Comparison of ENCODE assay signal across 8 mouse cellular contexts in genomic region chr7:35025409-35026275, GRCm38 (mm10). TPM values are rescaled to one million over a fixed set of nuclear protein-coding genes. Genes with fewer than 3 reads are reported as not detected.
A peak's percentile ranks its signal among the peaks of the same experiment; 100 is the strongest.
DNase-seq lines count a peak whose midpoint lies in the region; ATAC-seq and TF ChIP-seq lines count a peak whose summit lies in the region.

No protein-coding gene starts in this region.

- H3K9ac ChIP-seq in embryonic facial prominence, embryonic 14.5 days (ENCODE audit: low read depth, low read length), result no peak overlapping the region
- no peak overlapping the region for H3K9ac ChIP-seq in liver, embryonic 11.5 days (ENCODE audit: low read depth, low read length)

- WGBS in embryonic facial prominence, embryonic 14.5 days, result 45% methylated on average over 5 of the region's 5 CpGs
- WGBS in heart, embryonic 10.5 days, result 50% methylated on average over 5 of the region's 5 CpGs
- 55% methylated on average over 5 of the region's 5 CpGs for WGBS in liver, embryonic 11.5 days

- TF ChIP-seq POLR2A in myocyte (IDR thresholded peaks at IDR 0.05; ENCODE audit: insufficient read length, low read depth), result peak; percentile 10

- H3K79me2 ChIP-seq in C2C12 (ENCODE audit: control insufficient read depth, insufficient read depth) (no peaks in the 10 kb centered on the region), myocyte (ENCODE audit: control insufficient read depth, insufficient read depth) (no peaks in the 10 kb centered on the region)

- H3K4me3 ChIP-seq in C2C12 (ENCODE audit: insufficient read depth, poor library complexity, severe bottlenecking), result no peak overlapping the region
- H3K4me3 ChIP-seq in embryonic facial prominence, embryonic 14.5 days (ENCODE audit: low read depth, low read length), result no peak overlapping the region
- no peak overlapping the region for H3K4me3 ChIP-seq in heart, embryonic 10.5 days
- no peak overlapping the region for H3K4me3 ChIP-seq in liver, embryonic 11.5 days (ENCODE audit: low read depth, low read length)
- H3K4me3 ChIP-seq in myocyte, result no peak overlapping the region

- ATAC-seq in embryonic facial prominence, embryonic 14.5 days (ENCODE audit: low read depth), result peak; percentile 61; the same call in 1 of the 2 replicates
- peak; percentile 47 for ATAC-seq in liver, embryonic 11.5 days (replicated peaks; ENCODE audit: low FRiP score)

- no peaks in the 10 kb centered on the region for H3K27me3 ChIP-seq in C2C12 (ENCODE audit: control insufficient read depth, insufficient read depth, insufficient read length)
- no peaks in the 10 kb centered on the region for H3K27me3 ChIP-seq in embryonic facial prominence, embryonic 14.5 days (replicated peaks; ENCODE audit: control insufficient read depth, insufficient read depth, low read length)
- no peaks in the 10 kb centered on the region for H3K27me3 ChIP-seq in heart, embryonic 10.5 days (ENCODE audit: insufficient read depth, poor library complexity, severe bottlenecking)
- no peaks in the 10 kb centered on the region for H3K27me3 ChIP-seq in liver, embryonic 11.5 days (replicated peaks; ENCODE audit: control insufficient read depth, insufficient read depth, low read length)
- no peaks in the 10 kb centered on the region for H3K27me3 ChIP-seq in myocyte (ENCODE audit: control insufficient read depth, insufficient read depth, insufficient read length)
- H3K27me3 ChIP-seq in splenic B cell, adult 2 months (ENCODE audit: control insufficient read depth, insufficient read depth, low read length, poor library complexity, severe bottlenecking), result no peaks in the 10 kb centered on the region

- H3K9me3 ChIP-seq in embryonic facial prominence, embryonic 14.5 days (ENCODE audit: control insufficient read depth, low read length), result no peaks in the 10 kb centered on the region
- H3K9me3 ChIP-seq in heart, embryonic 10.5 days, result no peaks in the 10 kb centered on the region
- H3K9me3 ChIP-seq in liver, embryonic 11.5 days (ENCODE audit: control insufficient read depth, low read length), result no peaks in the 10 kb centered on the region

- no peak overlapping the region for H3ac ChIP-seq in C2C12 (ENCODE audit: control insufficient read depth, insufficient read length, low read depth)
- H3ac ChIP-seq in myocyte (ENCODE audit: control insufficient read depth, insufficient read length), result no peak overlapping the region

- H3K27ac ChIP-seq in embryonic facial prominence, embryonic 14.5 days (replicated peaks; ENCODE audit: low read depth, low read length), result no peak overlapping the region
- no peak overlapping the region for H3K27ac ChIP-seq in heart, embryonic 10.5 days
- no peak overlapping the region for H3K27ac ChIP-seq in liver, embryonic 11.5 days (ENCODE audit: low read depth, low read length)

- no peak overlapping the region for H3K4me2 ChIP-seq in embryonic facial prominence, embryonic 14.5 days (ENCODE audit: low read depth, low read length)
- H3K4me2 ChIP-seq in liver, embryonic 11.5 days, result no peak overlapping the region
- H3K4me2 ChIP-seq in myocyte (ENCODE audit: low read depth), result no peak overlapping the region

- peaks cover 6% of the 10 kb centered on the region; the same call in 1 of the 2 replicates for H3K4me1 ChIP-seq in embryonic facial prominence, embryonic 14.5 days (ENCODE audit: control insufficient read depth, insufficient read depth, low read length)
- H3K4me1 ChIP-seq in heart, embryonic 10.5 days, result 0 out of 2 replicates have a peak, but pooled peaks cover 2% of the 10 kb centered on the region
- peaks cover 6% of the 10 kb centered on the region for H3K4me1 ChIP-seq in liver, embryonic 11.5 days (replicated peaks; ENCODE audit: control insufficient read depth, insufficient read depth, low read length)

- no peaks in the 10 kb centered on the region for H3K79me3 ChIP-seq in C2C12 (ENCODE audit: low read depth)

- DNase-seq in adrenal gland, postnatal 36 days, result peak; percentile 83
- peak; percentile 53 for DNase-seq in embryonic facial prominence, embryonic 14.5 days (ENCODE audit: low spot score)
- DNase-seq in heart, embryonic 10.5 days (ENCODE audit: low spot score), result peak; percentile 82
- peak; percentile 88 for DNase-seq in kidney, postnatal 10 days
- DNase-seq in liver, embryonic 11.5 days (ENCODE audit: low spot score), result peak; percentile 62
- peak; percentile 81 for DNase-seq in splenic B cell, adult 2 months (ENCODE audit: low read depth, low spot score)

- TF ChIP-seq CTCF in C2C12 (IDR thresholded peaks at IDR 0.05; ENCODE audit: control insufficient read depth, insufficient read depth, insufficient read length), result peak; percentile 94

- H3K36me3 ChIP-seq in C2C12 (ENCODE audit: control insufficient read depth, insufficient read depth), result no peaks in the 10 kb centered on the region
- H3K36me3 ChIP-seq in embryonic facial prominence, embryonic 14.5 days (ENCODE audit: control insufficient read depth, insufficient read depth, low read length), result no peaks in the 10 kb centered on the region
- 0 out of 2 replicates have a peak, but pooled peaks cover 7% of the 10 kb centered on the region for H3K36me3 ChIP-seq in heart, embryonic 10.5 days
- no peaks in the 10 kb centered on the region; the same call in 1 of the 2 replicates for H3K36me3 ChIP-seq in liver, embryonic 11.5 days (ENCODE audit: control insufficient read depth, insufficient read depth, low read length)
- no peaks in the 10 kb centered on the region for H3K36me3 ChIP-seq in myocyte (ENCODE audit: control insufficient read depth, insufficient read depth)
- no peaks in the 10 kb centered on the region for H3K36me3 ChIP-seq in splenic B cell, adult 2 months (ENCODE audit: control insufficient read depth, insufficient read depth, low read length, poor library complexity, severe bottlenecking)

TF ChIP-seq in C2C12, 6 proteins besides CTCF, POLR2A, EP300 and RAD21:
- TF ChIP-seq MAX (IDR thresholded peaks at IDR 0.05) (no peak), USF1 (IDR thresholded peaks at IDR 0.05; ENCODE audit: low read depth) (no peak), FOSL1 (IDR thresholded peaks at IDR 0.05; ENCODE audit: insufficient read depth, low read length, poor library complexity, severe bottlenecking) (no peak), CEBPB (IDR thresholded peaks at IDR 0.05; ENCODE audit: low read depth) (no peak), MYOG (IDR thresholded peaks at IDR 0.05; ENCODE audit: control insufficient read depth, extremely low read depth, insufficient read length) (no peak)

TF ChIP-seq in myocyte, 11 proteins besides CTCF, POLR2A, EP300 and RAD21:
- TF ChIP-seq E2F4 (IDR thresholded peaks at IDR 0.05; ENCODE audit: insufficient read depth), result no peak
- TF ChIP-seq MAX (IDR thresholded peaks at IDR 0.05; ENCODE audit: low read depth), result no peak
- TF ChIP-seq MYOD1 (IDR thresholded peaks at IDR 0.05; ENCODE audit: control insufficient read depth in 1 of 3, insufficient read length in 2 of 3, low read depth in 2 of 3), result peak in 1 of 3 experiments; percentile 16
- peak; percentile 19 for TF ChIP-seq POLR2AphosphoS2 (IDR thresholded peaks at IDR 0.05; ENCODE audit: insufficient read length, low read depth)
- no peak for TF ChIP-seq USF1 (IDR thresholded peaks at IDR 0.05; ENCODE audit: low read depth)
- TF ChIP-seq TCF12 (IDR thresholded peaks at IDR 0.05; ENCODE audit: insufficient read depth, poor library complexity, severe bottlenecking), result no peak
- TF ChIP-seq MYOG (IDR thresholded peaks at IDR 0.05; ENCODE audit: control insufficient read depth in 1 of 3, insufficient read depth in 1 of 3, insufficient read length in 2 of 3, low read depth in 2 of 3), result no peak
TF ChIP-seq in myocyte: peak in this region for 2.

RNA-seq across cellular contexts. Expression of gene Cebpg, which starts 30.7 kb away (rescaled TPM):
- polyA plus RNA-seq in C2C12 (2012; fragmentation: generic; extraction: Trizol) (10.9 TPM), myocyte (2012; fragmentation: generic; extraction: Trizol) (25.0 TPM)
- 10 to 100 TPM; 55.1 to 56.2 TPM for total RNA-seq in adrenal gland, postnatal 36 days (2021)
- polyA plus RNA-seq in embryonic facial prominence, embryonic 14.5 days (2014; fragmentation: Nextera tagmentation; extraction: Ambion mirVana), result 39.3 and 44.3 TPM in 2 replicates
- polyA plus RNA-seq in heart, embryonic 10.5 days (2016; fragmentation: Nextera tagmentation; extraction: Ambion mirVana), result 17.5 and 29.3 TPM in 2 replicates
- 25.6 and 26.2 TPM in 2 replicates for polyA plus RNA-seq in liver, embryonic 11.5 days (2014; fragmentation: Nextera tagmentation; extraction: Ambion mirVana)
